Mouse (Mus musculus) CD4-positive naive resting alpha-beta T cell, adult 57 days (primary cell): Measurements from ENCODE around the gene Hspa1b. TPM values are rescaled to one million over a fixed set of nuclear protein-coding genes. Genes with fewer than 3 reads are reported as not detected.

Source experiments
- total RNA-seq: library from RNA; stranded (reverse); gene quantifications from one replicate; pipeline ENCODE4 v1.2.4, GENCODE M21; 2023

Hspa1b gene
- total RNA-seq: 146 TPM

DNA sequence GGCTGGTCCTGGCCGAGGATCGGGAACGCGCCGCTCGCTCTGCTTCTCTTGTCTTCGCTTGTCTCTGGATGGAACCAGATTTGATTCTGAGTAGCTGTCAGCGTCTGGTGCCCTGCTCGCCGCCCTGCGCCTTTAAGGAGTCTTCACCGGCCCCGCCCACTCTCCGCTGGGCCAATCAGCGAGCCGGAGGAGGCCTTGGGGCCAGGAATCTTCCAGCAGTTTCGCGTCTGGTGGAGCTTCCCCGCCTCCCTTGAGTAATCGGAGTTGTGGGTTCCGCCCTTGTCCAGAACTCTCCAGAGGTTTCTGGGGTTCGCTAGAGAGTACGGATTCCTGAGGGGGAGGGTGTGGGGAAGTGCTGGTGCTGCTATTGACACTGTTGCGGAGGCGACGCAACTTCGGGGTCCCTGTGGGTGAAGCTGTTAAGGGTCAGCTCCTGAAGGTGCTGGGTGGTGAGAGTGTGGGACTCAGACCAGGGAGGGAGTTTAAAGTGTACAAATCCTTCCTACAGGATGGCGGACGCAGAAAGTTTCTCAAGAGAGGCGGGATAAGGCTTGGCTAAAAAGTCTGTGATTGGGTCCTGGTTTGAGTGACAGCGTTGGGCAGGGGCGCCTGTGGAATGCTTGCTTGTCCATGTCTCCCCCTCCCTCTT lies at the start of gene Hspa1b:
Hspa1b (minus strand) TSS at position 109 of the 649 bp plus-strand sequence.

GRCm38 (mm10) chr17:35000717-35001451 lies 41.8 kb upstream of the Hspa1b start, which contains the start of gene Vars:
TSS of gene Vars (plus strand) at chr17:35000987.

DNA sequence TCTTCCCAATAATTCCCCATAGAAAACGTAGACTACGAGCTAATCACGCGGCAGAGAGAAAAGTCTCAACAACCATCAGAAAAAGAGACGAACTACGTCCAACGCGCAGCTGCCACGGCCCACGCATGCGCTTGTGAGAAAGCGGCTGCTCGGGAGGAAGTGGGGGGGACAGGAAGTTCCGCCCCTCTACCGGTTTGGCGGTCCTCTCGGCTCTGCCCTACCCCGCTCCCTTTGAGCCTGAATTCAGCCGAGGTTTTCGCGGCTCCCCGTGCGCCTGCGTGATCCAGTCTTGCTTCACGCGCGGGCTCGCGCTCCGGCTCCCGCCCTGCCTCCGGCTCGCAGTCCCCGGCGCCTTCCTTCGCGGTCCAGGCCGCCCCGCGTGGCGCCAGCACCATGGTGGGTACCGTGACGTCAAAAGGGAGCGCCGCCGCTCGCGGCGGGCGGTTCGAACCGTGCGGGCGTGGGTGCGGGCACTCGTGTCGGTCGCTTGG lies 22.7 kb upstream of the Hspa1b start, which contains the start of gene Lsm2:
Lsm2 (plus strand) TSS at position 173 of the 491 bp plus-strand sequence.

GRCm38 (mm10) chr17:34972069-34972749 lies 13.2 kb upstream of the Hspa1b start, which contains the start of the genes Hspa1a and Hspa1l:
TSS of gene Hspa1a (minus strand) at chr17:34972156.
TSS of gene Hspa1l (plus strand) at chr17:34972703.

GRCm38 (mm10) chr17:34969822-34970221 lies 10.8 kb upstream of the Hspa1b start, which contains the start of gene Gm20481:
TSS of gene Gm20481 (plus strand) at chr17:34969912.

GRCm38 (mm10) chr17:34931061-34931734 lies 27.8 kb downstream of the Hspa1b start, which contains the start of gene Neu1:
TSS of gene Neu1 (plus strand) at chr17:34931253.

DNA sequence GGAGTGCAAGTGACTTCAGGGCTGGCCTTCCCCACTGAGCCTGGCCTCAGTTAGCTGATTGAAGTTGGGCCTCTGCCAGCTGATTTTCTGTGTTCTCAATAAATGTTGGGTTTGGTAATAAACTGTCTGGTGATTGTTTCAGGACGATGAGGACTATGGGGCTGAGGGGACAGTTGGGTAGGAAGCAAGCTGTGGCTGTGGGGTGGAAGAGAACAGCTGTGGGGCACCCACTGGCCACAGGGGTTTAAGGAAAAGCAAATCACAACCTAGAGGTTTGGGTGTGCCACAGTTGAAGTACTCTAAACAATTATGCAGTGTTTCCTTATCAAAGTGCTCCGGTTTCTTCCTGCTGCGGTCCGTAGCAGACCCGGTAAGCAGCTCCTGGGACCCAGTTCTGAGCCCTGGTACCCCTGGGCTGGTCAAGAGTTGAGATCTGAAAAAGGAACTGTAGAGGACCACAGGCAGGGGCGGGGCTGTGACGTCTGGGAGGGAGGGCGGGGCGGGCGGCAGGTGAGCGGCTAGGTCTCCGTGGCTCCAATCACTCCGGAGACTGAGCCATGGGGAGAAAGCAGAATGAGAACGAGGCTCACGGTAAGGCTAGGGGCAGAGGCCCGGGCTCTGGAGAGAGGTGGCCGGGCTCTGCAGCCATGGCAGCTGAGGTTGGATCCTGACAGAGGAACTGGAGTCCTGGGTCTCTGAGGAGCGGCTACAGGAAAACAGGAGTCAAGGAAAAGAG lies 44.9 kb downstream of the Hspa1b start, which contains the start of gene Slc44a4:
Slc44a4 (plus strand) TSS at position 537 of the 736 bp plus-strand sequence.

Other genes starting within 250 kb of the Hspa1b start
- gene C4b, start 215.4 kb downstream of the Hspa1b start, total RNA-seq: 4.4 TPM
- gene Cyp21a1, start 154.7 kb downstream of the Hspa1b start, total RNA-seq: 0.33 TPM
- 51.0 TPM for gene Stk19, start 122.3 kb downstream of the Hspa1b start, total RNA-seq
- 96.6 TPM for gene Dxo, start 122.2 kb downstream of the Hspa1b start, total RNA-seq
- gene Skiv2l, start 109.0 kb downstream of the Hspa1b start, total RNA-seq: 117 TPM
- gene Nelfe, start 108.8 kb downstream of the Hspa1b start, total RNA-seq: 27.3 TPM
- gene Cfb, start 96.7 kb downstream of the Hspa1b start, total RNA-seq: 2.4 TPM
- gene Zbtb12, start 79.8 kb downstream of the Hspa1b start, total RNA-seq: 4.9 TPM
- gene Gm20547, start 77.2 kb downstream of the Hspa1b start, total RNA-seq: 1.2 TPM
- 6.4 TPM for gene C2, start 61.0 kb downstream of the Hspa1b start, total RNA-seq
- 133 TPM for gene Ehmt2, start 60.8 kb downstream of the Hspa1b start, total RNA-seq
- gene Slc44a4, start 44.8 kb downstream of the Hspa1b start, total RNA-seq: not detected
- gene Neu1, start 28.0 kb downstream of the Hspa1b start, total RNA-seq: 56.3 TPM
- gene Gm20481, start 10.7 kb upstream of the Hspa1b start, total RNA-seq: not detected
- 70.6 TPM for gene Hspa1a, start 12.9 kb upstream of the Hspa1b start, total RNA-seq
- gene Hspa1l, start 13.5 kb upstream of the Hspa1b start, total RNA-seq: not detected
- 39.0 TPM for gene Lsm2, start 22.6 kb upstream of the Hspa1b start, total RNA-seq
- 84.6 TPM for gene Vars, start 41.7 kb upstream of the Hspa1b start, total RNA-seq
- gene Vwa7, start 57.3 kb upstream of the Hspa1b start, total RNA-seq: 0.21 TPM
- not detected for gene Sapcd1, start 68.8 kb upstream of the Hspa1b start, total RNA-seq
- gene Msh5, start 87.5 kb upstream of the Hspa1b start, total RNA-seq: 3.9 TPM
- gene Clic1, start 90.7 kb upstream of the Hspa1b start, total RNA-seq: 157 TPM
- gene Ddah2, start 99.8 kb upstream of the Hspa1b start, total RNA-seq: 2.5 TPM
- not detected for gene Ly6g6c, start 106.2 kb upstream of the Hspa1b start, total RNA-seq
- 0.27 TPM for gene Mpig6b, start 106.9 kb upstream of the Hspa1b start, total RNA-seq
- not detected for gene Ly6g6e, start 117.7 kb upstream of the Hspa1b start, total RNA-seq
- not detected for gene Ly6g6d, start 118.8 kb upstream of the Hspa1b start, total RNA-seq
- not detected for gene Ly6g6f, start 126.4 kb upstream of the Hspa1b start, total RNA-seq
- gene Abhd16a, start 130.0 kb upstream of the Hspa1b start, total RNA-seq: 69.9 TPM
- gene Ly6g5c, start 149.0 kb upstream of the Hspa1b start, total RNA-seq: not detected
- gene Ly6g5b, start 156.2 kb upstream of the Hspa1b start, total RNA-seq: 0.83 TPM
- 27.0 TPM for gene Gpank1, start 162.2 kb upstream of the Hspa1b start, total RNA-seq
- 141 TPM for gene Csnk2b, start 162.8 kb upstream of the Hspa1b start, total RNA-seq
- gene D17H6S53E, start 167.1 kb upstream of the Hspa1b start, total RNA-seq: 20.6 TPM
- gene Apom, start 172.8 kb upstream of the Hspa1b start, total RNA-seq: not detected
- gene Bag6, start 175.9 kb upstream of the Hspa1b start, total RNA-seq: 438 TPM
- gene Prrc2a, start 205.7 kb upstream of the Hspa1b start, total RNA-seq: 294 TPM
- 3.0 TPM for gene Aif1, start 216.8 kb upstream of the Hspa1b start, total RNA-seq
- gene Lst1, start 229.2 kb upstream of the Hspa1b start, total RNA-seq: 14.3 TPM
- gene Ltb, start 235.2 kb upstream of the Hspa1b start, total RNA-seq: 538 TPM
- 18.7 TPM for gene Tnf, start 242.8 kb upstream of the Hspa1b start, total RNA-seq
- 15.2 TPM for gene Lta, start 246.1 kb upstream of the Hspa1b start, total RNA-seq